In the genomic region with DNA sequence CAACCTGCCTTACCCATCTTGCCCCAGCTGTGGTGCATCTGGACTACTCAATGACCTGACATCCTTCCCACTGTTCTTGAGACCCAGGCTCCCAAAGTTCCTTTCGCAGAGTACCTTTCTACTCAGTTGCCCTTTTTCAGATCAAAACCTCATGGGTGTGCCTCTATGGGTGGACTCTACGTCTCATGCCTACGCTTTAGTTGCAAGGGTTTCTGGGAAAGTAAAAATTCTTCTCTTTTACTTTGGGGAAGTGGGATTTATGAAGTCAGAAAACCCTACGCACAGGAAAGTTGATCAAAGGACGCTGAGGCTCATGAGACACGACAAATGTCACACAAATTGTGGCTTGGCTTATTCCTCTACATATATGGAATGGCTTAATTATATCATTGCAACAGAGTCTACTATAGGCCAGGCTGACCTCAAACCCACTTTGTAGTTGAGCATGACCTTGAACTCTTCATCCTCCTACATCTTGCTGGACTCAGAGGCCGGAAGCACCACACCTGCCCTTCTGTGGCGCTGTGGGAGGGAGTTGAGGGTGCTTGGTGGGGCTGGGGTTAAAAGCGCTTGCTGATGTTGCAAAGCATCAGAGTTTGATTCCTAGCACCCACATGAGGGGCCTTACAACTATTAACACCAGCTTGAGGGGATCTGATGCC, we compare ENCODE assay signal across 12 mouse cellular contexts. TPM values are rescaled to one million over a fixed set of nuclear protein-coding genes. Genes with fewer than 3 reads are reported as not detected.
DNase-seq lines count a peak whose midpoint lies in the region; ATAC-seq and TF ChIP-seq lines count a peak whose summit lies in the region.
"Had no signal": no experiment of that assay in that cellular context is flagged by ENCODE, and none has a peak within 500 bp of the region (broad histone marks: within the 10 kb centered on the region; RNA-seq: fewer than 3 reads in every experiment).

No protein-coding gene starts in this region.

- H3K4me3 ChIP-seq in heart, embryonic 10.5 days: no peak overlapping the region
- H3K4me3 ChIP-seq in spleen, adult 2 months (ENCODE audit: extremely low read depth, insufficient read depth, insufficient read length): no peak overlapping the region
- H3K4me3 ChIP-seq in liver, embryonic 16.5 days (ENCODE audit: low read depth, low read length): no peak overlapping the region
- H3K4me3 ChIP-seq in kidney, embryonic 14.5 days (ENCODE audit: low read length): no peak overlapping the region
- no peak overlapping the region for H3K4me3 ChIP-seq in neural tube, embryonic 15.5 days (replicated peaks)
- H3K4me3 ChIP-seq: midbrain, embryonic 13.5 days; neural tube, embryonic 12.5 days had no signal

- 0 out of 2 replicates have a peak overlapping the region, but pooled peaks have one; percentile 33 for H3K9ac ChIP-seq in liver, embryonic 16.5 days (ENCODE audit: low read depth, low read length)
- H3K9ac ChIP-seq in kidney, embryonic 14.5 days (ENCODE audit: low read depth, low read length): no peak overlapping the region
- no peak overlapping the region for H3K9ac ChIP-seq in neural tube, embryonic 15.5 days (replicated peaks)
- H3K9ac ChIP-seq: lung, embryonic 14.5 days; midbrain, embryonic 13.5 days; neural tube, embryonic 12.5 days had no signal

- no peaks in the 10 kb centered on the region for H3K9me3 ChIP-seq in heart, embryonic 10.5 days
- H3K9me3 ChIP-seq in liver, embryonic 16.5 days (replicated peaks; ENCODE audit: control insufficient read depth, low read length): no peaks in the 10 kb centered on the region
- H3K9me3 ChIP-seq in kidney, embryonic 14.5 days (ENCODE audit: control insufficient read depth, low read length): no peaks in the 10 kb centered on the region
- no peaks in the 10 kb centered on the region for H3K9me3 ChIP-seq in neural tube, embryonic 15.5 days (replicated peaks)
- H3K9me3 ChIP-seq: midbrain, embryonic 13.5 days; neural tube, embryonic 12.5 days had no signal

- H3K4me2 ChIP-seq in liver, embryonic 16.5 days (ENCODE audit: low read depth, low read length): 0 out of 2 replicates have a peak overlapping the region, but pooled peaks have one; percentile 74
- no peak overlapping the region for H3K4me2 ChIP-seq in kidney, embryonic 14.5 days (replicated peaks; ENCODE audit: low read depth, low read length)
- H3K4me2 ChIP-seq in neural tube, embryonic 15.5 days: no peak overlapping the region
- H3K4me2 ChIP-seq: lung, embryonic 14.5 days; midbrain, embryonic 13.5 days; neural tube, embryonic 12.5 days had no signal

- peaks cover 83% of the 10 kb centered on the region for H3K4me1 ChIP-seq in heart, embryonic 10.5 days
- H3K4me1 ChIP-seq in spleen, adult 2 months (ENCODE audit: control insufficient read depth, insufficient read depth, insufficient read length): peaks cover 22% of the 10 kb centered on the region
- H3K4me1 ChIP-seq in liver, embryonic 16.5 days (ENCODE audit: control insufficient read depth, low read depth, low read length): peaks cover 81% of the 10 kb centered on the region
- peaks cover 19% of the 10 kb centered on the region for H3K4me1 ChIP-seq in kidney, embryonic 14.5 days (ENCODE audit: control insufficient read depth, insufficient read depth, low read length)
- peaks cover 20% of the 10 kb centered on the region for H3K4me1 ChIP-seq in neural tube, embryonic 15.5 days

- H3K36me3 ChIP-seq in heart, embryonic 10.5 days: no peaks in the 10 kb centered on the region
- H3K36me3 ChIP-seq in spleen, adult 2 months (ENCODE audit: control insufficient read depth, insufficient read depth, low read length): no peaks in the 10 kb centered on the region
- H3K36me3 ChIP-seq in liver, embryonic 16.5 days (ENCODE audit: control insufficient read depth, insufficient read depth): no peaks in the 10 kb centered on the region
- H3K36me3 ChIP-seq in kidney, embryonic 14.5 days (ENCODE audit: control insufficient read depth, insufficient read depth, low read length): no peaks in the 10 kb centered on the region
- H3K36me3 ChIP-seq in neural tube, embryonic 15.5 days: no peaks in the 10 kb centered on the region
- H3K36me3 ChIP-seq: midbrain, embryonic 13.5 days; neural tube, embryonic 12.5 days had no signal

- H3K27ac ChIP-seq in heart, embryonic 10.5 days: peak overlapping the region; percentile 89; the same call in 1 of the 2 replicates
- peak overlapping the region; percentile 42 for H3K27ac ChIP-seq in spleen, adult 2 months (ENCODE audit: insufficient read depth, low read length)
- H3K27ac ChIP-seq in liver, embryonic 16.5 days (ENCODE audit: low read length): peak overlapping the region; percentile 3
- H3K27ac ChIP-seq in kidney, embryonic 14.5 days (ENCODE audit: low read depth, low read length): no peak overlapping the region
- H3K27ac ChIP-seq in neural tube, embryonic 15.5 days (replicated peaks): no peak overlapping the region
- H3K27ac ChIP-seq: neural tube, embryonic 12.5 days had no signal

- H3K27me3 ChIP-seq in heart, embryonic 10.5 days (ENCODE audit: insufficient read depth, poor library complexity, severe bottlenecking): no peaks in the 10 kb centered on the region
- H3K27me3 ChIP-seq in spleen, adult 2 months (ENCODE audit: control insufficient read depth, insufficient read depth, low read length): no peaks in the 10 kb centered on the region
- peaks cover 6% of the 10 kb centered on the region for H3K27me3 ChIP-seq in liver, embryonic 16.5 days (ENCODE audit: control insufficient read depth, insufficient read depth, low read depth, low read length)
- H3K27me3 ChIP-seq in kidney, embryonic 14.5 days (ENCODE audit: control insufficient read depth, insufficient read depth, low read length): no peaks in the 10 kb centered on the region
- H3K27me3 ChIP-seq in neural tube, embryonic 15.5 days (replicated peaks): no peaks in the 10 kb centered on the region
- H3K27me3 ChIP-seq: midbrain, embryonic 13.5 days; neural tube, embryonic 12.5 days had no signal

- ATAC-seq in liver, embryonic 16.5 days (ENCODE audit: low read depth): no peak
- no peak for ATAC-seq in kidney, embryonic 14.5 days (ENCODE audit: low FRiP score, low TSS enrichment)
- ATAC-seq in neural tube, embryonic 15.5 days (ENCODE audit: low FRiP score): no peak
- ATAC-seq: intestine, postnatal 0 days; midbrain, embryonic 13.5 days had no signal

- DNase-seq in heart, embryonic 10.5 days (ENCODE audit: low spot score): no peak
- no peak for DNase-seq in heart, adult 8-10 months (ENCODE audit: low spot score)
- DNase-seq in spleen, adult 2 months (ENCODE audit: low read depth in 1 of 2, low spot score in 2 of 2): no peak
- DNase-seq in spleen, adult 12 weeks (ENCODE audit: low spot score): no peak
- DNase-seq: lung, embryonic 14.5 days; retina, postnatal 1 day had no signal

- TF ChIP-seq POLR2A in spleen, adult 2 months (IDR thresholded peaks at IDR 0.05; ENCODE audit: low read depth, low read length): no peak

- TF ChIP-seq CTCF in spleen, adult 2 months (IDR thresholded peaks at IDR 0.05; ENCODE audit: extremely low read depth, insufficient read depth, insufficient read length, insufficient replicate concordance): no peak

- WGBS in heart, embryonic 10.5 days: 94% methylated on average over 9 of the region's 9 CpGs
- WGBS in spleen, adult 2 months: 73% methylated on average over 9 of the region's 9 CpGs
- 81% methylated on average over 9 of the region's 9 CpGs for WGBS in liver, embryonic 16.5 days (ENCODE audit: insufficient replicate concordance)
- WGBS in kidney, embryonic 14.5 days: 93% methylated on average over 9 of the region's 9 CpGs
- 96% methylated on average over 9 of the region's 9 CpGs for WGBS in neural tube, embryonic 15.5 days

RNA-seq across cellular contexts. Expression of a gene that starts 55.1 kb away (rescaled TPM):
- 28.7 and 31.4 TPM in 2 replicates for polyA plus RNA-seq in heart, embryonic 10.5 days (2016; fragmentation: Nextera tagmentation; extraction: Ambion mirVana)
- 10 to 100 TPM; 16.0 to 22.3 (median 17.4) TPM for total RNA-seq in heart, adult 8-10 months (2022)
- 56.6 and 90.2 TPM in 2 replicates for polyA plus RNA-seq in spleen, adult 2 months (2012; rRNA removed)
- polyA plus RNA-seq in liver, embryonic 16.5 days (2015; fragmentation: Nextera tagmentation; extraction: Ambion mirVana): 74.7 and 80.0 TPM in 2 replicates
- polyA plus RNA-seq in kidney, embryonic 14.5 days (2014; fragmentation: Nextera tagmentation; extraction: Ambion mirVana): 12.6 and 15.6 TPM in 2 replicates
- polyA plus RNA-seq in neural tube, embryonic 15.5 days (2015; fragmentation: Nextera tagmentation; extraction: Ambion mirVana): 9.0 and 15.8 TPM in 2 replicates

Comparison
In these comparisons a context has a peak if more than half of its experiments do, and no peak if none do; other contexts are left out.
1. H3K27ac ChIP-seq: peak in heart, embryonic 10.5 days (single experiment), spleen, adult 2 months (single experiment) and liver, embryonic 16.5 days (single experiment); none in kidney, embryonic 14.5 days (single experiment) and neural tube, embryonic 15.5 days (single experiment).